Mouse (Mus musculus): ENCODE measurements around the gene Rreb1.

Gene Rreb1

DNA sequence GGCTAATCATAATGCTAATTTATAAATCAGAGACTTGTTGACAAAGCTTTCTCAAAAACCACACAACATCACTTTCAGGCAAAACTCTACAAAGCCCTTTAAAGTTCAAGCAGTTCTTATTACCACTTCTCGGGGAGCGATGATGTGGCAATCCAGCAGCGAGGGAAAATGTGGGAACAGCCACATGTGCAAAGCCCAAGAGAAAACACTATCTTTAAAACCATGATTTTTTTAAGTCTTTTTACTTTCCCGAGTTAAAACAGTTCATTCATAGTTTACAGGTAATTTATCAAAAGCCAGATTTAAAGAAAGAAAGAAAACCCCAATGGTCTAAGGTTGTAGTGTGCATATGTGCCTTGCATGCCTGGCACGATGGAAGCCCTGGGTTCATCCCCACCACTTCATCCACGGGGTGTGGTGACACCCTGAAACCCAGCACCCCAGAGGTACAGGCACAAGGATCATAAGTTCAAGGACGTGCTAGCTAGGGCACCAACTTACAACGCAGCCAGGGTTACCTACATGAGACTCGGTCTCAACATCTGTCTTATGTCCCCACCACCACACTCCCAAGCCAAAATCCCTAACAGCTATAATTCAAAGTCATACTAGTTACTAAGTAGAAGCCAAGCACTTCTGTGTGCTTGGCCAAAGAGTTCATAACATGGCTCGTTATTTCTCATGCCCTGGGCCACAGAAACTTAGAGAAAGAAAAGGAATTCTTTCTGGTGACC is 214.6 kb downstream of the Rreb1 start:
- peak; percentile 14 for DNase-seq

DNA sequence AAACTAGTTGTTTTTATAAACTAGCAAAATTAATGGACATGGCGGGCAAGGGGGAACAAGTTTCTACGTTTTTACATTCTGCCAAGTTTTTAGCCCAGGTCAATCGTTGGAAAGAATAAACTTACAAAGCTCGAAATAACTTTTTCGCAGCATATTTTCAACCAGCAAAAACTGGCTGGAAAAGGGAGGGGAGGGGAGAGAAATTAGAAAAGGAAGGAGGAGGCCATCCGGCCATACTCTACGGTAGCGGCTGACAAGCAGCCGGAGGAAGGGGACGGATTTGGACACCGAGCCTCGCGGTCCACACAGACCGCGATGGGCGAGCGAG is 215.1 kb downstream of the Rreb1 start:
- no peak for DNase-seq

DNA sequence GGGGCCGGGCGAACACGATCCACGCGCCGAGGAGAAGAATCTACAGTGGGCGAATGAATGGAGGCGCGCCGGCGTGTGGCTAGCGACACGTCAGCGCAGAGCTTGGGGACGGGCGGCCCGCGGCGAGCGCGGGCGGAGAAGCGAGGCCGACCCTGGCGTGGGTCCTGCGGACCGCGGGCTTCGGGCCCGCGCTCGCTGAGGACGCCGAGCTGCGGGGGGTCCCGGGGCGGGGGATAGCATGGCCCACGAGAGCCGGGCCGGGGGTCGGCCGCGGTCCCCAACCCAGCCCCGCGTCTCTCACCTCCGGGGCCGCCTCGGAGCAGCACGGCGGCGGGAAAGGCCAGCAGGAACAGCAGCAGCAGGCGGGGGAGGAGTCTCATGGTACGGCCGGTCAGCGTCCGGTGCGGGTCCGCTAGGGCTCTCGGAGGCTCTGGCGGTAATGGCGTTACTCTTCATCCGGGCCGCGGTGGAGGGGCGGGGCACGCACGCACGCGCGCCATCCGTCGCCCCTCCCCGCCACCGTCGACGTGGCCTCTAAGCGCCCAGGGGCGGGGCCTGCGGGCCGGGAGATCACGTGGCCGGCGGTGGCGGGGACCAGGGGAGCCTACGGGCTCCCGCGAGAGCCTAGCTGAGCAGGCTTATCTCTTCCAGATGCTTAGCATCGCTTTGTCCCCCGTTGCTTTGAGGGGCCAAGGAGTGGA is 215.7 kb downstream of the Rreb1 start, which contains the start of gene Ssr1:
Ssr1 (minus strand) TSS at position 514 of the 701 bp plus-strand sequence.
- DNase-seq = peak; percentile 97

DNA sequence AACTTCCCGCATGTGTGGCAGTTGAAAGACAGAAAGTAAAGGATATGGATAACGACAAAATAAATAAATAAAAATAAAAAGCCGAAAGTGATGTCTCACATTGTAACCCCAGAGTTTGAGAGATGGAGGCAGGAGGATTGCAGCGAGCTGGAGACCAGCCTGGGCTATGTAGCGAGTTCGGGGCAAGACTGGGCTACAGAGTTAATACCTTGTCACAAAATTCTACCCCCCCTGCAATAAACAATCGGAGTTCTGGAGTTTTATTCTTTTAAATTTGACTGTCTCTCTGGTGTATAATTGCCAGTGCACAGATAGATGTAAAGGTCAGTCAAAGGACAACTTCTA is 216.2 kb downstream of the Rreb1 start:
- no peak for DNase-seq

- no peak for DNase-seq
These were observed 221.5 kb downstream of the Rreb1 start for GRCm38 (mm10) chr13:37999713-38000112.
